Mouse (Mus musculus) small intestine, adult 2 months (tissue): ENCODE data around the gene Tom1l2.

Source experiments
- CTCF ChIP-seq: fragments of 200-500 bp; IDR thresholded peaks from 2 replicates; pipeline ENCODE4 v1.5.1; 2012; ENCODE audit warnings: low read depth, mild to moderate bottlenecking, control low read depth, inconsistent platforms, low read length, moderate library complexity, mixed read lengths; ENCODE audit not compliant: insufficient replicate concordance, insufficient read length; ENCODE audit errors: extremely low read depth
- POLR2A ChIP-seq: fragments of 200-500 bp; IDR thresholded peaks from 2 replicates; pipeline ENCODE4 v1.6.1; 2012; ENCODE audit warnings: low read depth, mild to moderate bottlenecking, control low read depth, inconsistent platforms, low read length, moderate library complexity

DNA sequence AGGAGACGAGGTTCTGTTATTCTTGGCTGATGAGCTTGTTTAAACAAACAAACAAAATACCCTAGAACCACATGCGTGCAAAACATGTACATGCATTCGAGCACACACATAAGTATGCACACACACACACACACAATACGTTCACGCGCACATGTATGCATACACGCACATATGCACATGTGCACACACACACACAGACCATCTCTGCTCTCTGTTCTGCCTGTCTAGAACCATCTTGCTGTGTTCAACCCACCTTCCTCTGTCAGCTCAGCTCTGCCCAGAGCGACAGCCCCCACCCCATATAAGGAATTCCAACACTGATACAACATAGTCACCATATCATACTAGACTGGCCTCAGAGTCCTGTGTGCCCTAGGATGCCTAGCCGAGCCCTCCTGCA is 96.0 kb downstream of the Tom1l2 start:
- TF ChIP-seq CTCF (no peak), POLR2A (no peak)
